Mouse (Mus musculus): ENCODE measurements around the gene Efhc2.

The Efhc2 gene

DNA sequence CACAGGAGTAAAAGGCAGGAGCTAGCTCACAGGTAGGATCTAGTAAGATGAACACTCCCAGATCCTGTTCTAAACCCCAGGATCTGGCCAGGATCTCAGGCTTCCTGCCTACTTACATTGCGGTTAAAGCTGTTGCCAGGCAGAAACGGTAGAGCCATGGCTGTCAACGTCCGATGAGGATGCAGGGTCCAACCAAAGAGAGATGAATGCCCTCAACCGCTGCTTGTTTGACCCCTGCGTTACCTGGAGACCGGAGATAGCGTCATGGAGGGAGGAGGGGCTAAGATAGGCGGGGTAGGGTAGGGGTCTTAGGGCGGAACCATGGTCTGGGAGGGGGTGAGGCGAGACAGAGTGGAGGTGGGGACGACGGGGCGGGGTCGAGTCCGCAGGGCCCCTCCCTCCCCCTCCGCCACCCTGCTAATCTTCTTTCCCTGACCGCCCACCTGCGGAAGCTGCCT, at the start of gene Efhc2:
Efhc2 (minus strand) TSS at position 243 of the 458 bp plus-strand sequence.
- peak in 1 of 2 experiments; percentile 0 for DNase-seq (ENCODE audit: low spot score in 2 of 2)

GRCm38 (mm10) chrX:17365114-17365513, 45.9 kb upstream of the Efhc2 start:
- DNase-seq (ENCODE audit: low spot score in 2 of 2), result no peak

GRCm38 (mm10) chrX:17300349-17300880, 18.8 kb downstream of the Efhc2 start:
- no peak for DNase-seq (ENCODE audit: low spot score in 2 of 2)

DNA sequence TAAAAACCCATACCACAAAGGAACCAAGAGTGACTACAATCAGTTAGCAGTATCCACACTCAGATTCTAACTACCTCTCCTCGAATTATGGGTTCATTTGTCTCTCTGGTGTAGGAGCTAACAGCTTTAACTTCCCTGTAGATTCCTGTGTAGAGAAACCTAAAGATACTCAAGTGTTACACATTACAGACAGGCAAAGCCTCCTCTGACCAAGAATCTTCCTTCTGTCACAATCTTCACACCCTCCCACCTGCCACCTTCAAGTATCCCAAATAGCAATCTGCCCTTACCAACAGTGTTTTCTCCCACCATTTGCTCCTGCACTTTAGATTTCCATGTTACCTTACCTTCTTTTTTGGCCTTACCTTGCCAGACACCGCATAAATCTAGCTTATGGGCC, 35.3 kb downstream of the Efhc2 start:
- no peak for DNase-seq (ENCODE audit: low spot score in 2 of 2)

- no peak for DNase-seq (ENCODE audit: low spot score in 2 of 2)
Observed at GRCm38 (mm10) chrX:17225141-17225540, 94.0 kb downstream of the Efhc2 start.

DNA sequence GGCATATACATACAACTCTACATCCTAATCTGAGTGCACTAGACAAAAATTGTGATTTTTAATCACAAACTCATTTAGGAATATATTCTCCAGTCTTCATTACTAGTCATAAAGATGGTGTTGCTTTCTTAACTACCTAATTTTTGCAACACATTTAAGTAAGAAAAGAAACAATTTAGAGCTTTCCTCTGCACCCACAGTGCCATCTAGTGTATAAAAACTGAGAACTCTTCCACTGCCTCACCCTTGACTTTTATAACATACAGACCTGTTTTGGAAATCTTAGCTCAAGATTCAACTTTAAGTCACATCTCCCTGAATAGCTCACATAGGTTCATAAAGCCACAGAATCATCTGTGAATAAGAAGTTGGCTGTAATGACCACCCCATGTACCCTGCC, 101.7 kb downstream of the Efhc2 start:
- DNase-seq (ENCODE audit: low spot score in 2 of 2), result no peak

GRCm38 (mm10) chrX:17213515-17213914, 105.7 kb downstream of the Efhc2 start:
- no peak for DNase-seq (ENCODE audit: low spot score in 2 of 2)

- no peak for DNase-seq (ENCODE audit: low spot score in 2 of 2)
Observed at GRCm38 (mm10) chrX:17175748-17176147, 143.4 kb downstream of the Efhc2 start.

GRCm38 (mm10) chrX:17165638-17166037, 153.5 kb downstream of the Efhc2 start:
- DNase-seq (ENCODE audit: low spot score in 2 of 2), result no peak
